Mouse (Mus musculus): ENCODE results near the gene Pank3. TPM values are rescaled to one million over a fixed set of nuclear protein-coding genes. Genes with fewer than 3 reads are reported as not detected.

Gene Pank3
- polyA plus RNA-seq, 1 experiment, result 21.6 TPM

GRCm38 (mm10) chr11:35744571-35744970, 24.7 kb upstream of the Pank3 start:
- Histone ChIP-seq H3K4me1 (ENCODE audit: control insufficient read depth, insufficient read depth, low read length) (no peaks in the 10 kb centered on the region), H3K4me3 (ENCODE audit: insufficient read depth, low read length) (no peak overlapping the region), H3K27ac (ENCODE audit: insufficient read depth, low read length) (no peak overlapping the region)
- TF ChIP-seq POLR2A (IDR thresholded peaks at IDR 0.05; ENCODE audit: extremely low read depth, insufficient read depth, low read length), result no peak
- TF ChIP-seq CTCF (IDR thresholded peaks at IDR 0.05; ENCODE audit: extremely low read depth, insufficient read depth, low read length), result no peak

GRCm38 (mm10) chr11:35750578-35750977, 18.7 kb upstream of the Pank3 start:
- no peaks in the 10 kb centered on the region for H3K4me1 ChIP-seq (ENCODE audit: control insufficient read depth, insufficient read depth, low read length)
- TF ChIP-seq POLR2A (IDR thresholded peaks at IDR 0.05; ENCODE audit: extremely low read depth, insufficient read depth, low read length) (no peak), CTCF (IDR thresholded peaks at IDR 0.05; ENCODE audit: extremely low read depth, insufficient read depth, low read length) (no peak)
- no peak overlapping the region for H3K4me3 ChIP-seq (ENCODE audit: insufficient read depth, low read length)
- no peak overlapping the region for H3K27ac ChIP-seq (ENCODE audit: insufficient read depth, low read length)

GRCm38 (mm10) chr11:35754906-35755418, 14.3 kb upstream of the Pank3 start:
- no peak overlapping the region for H3K27ac ChIP-seq (ENCODE audit: insufficient read depth, low read length)
- H3K4me3 ChIP-seq (ENCODE audit: insufficient read depth, low read length), result no peak overlapping the region
- TF ChIP-seq CTCF (IDR thresholded peaks at IDR 0.05; ENCODE audit: extremely low read depth, insufficient read depth, low read length) (no peak), POLR2A (IDR thresholded peaks at IDR 0.05; ENCODE audit: extremely low read depth, insufficient read depth, low read length) (no peak)
- H3K4me1 ChIP-seq (ENCODE audit: control insufficient read depth, insufficient read depth, low read length), result 0 out of 2 replicates have a peak, but pooled peaks cover 2% of the 10 kb centered on the region

- H3K27ac ChIP-seq (ENCODE audit: insufficient read depth, low read length), result no peak overlapping the region
- 0 out of 2 replicates have a peak, but pooled peaks cover 2% of the 10 kb centered on the region for H3K4me1 ChIP-seq (ENCODE audit: control insufficient read depth, insufficient read depth, low read length)
- TF ChIP-seq POLR2A (IDR thresholded peaks at IDR 0.05; ENCODE audit: extremely low read depth, insufficient read depth, low read length) (no peak), CTCF (IDR thresholded peaks at IDR 0.05; ENCODE audit: extremely low read depth, insufficient read depth, low read length) (no peak)
- H3K4me3 ChIP-seq (ENCODE audit: insufficient read depth, low read length), result no peak overlapping the region
Measured at GRCm38 (mm10) chr11:35755546-35755945, 13.7 kb upstream of the Pank3 start.

GRCm38 (mm10) chr11:35756411-35757303, 12.6 kb upstream of the Pank3 start:
- Histone ChIP-seq H3K4me1 (ENCODE audit: control insufficient read depth, insufficient read depth, low read length) (0 out of 2 replicates have a peak, but pooled peaks cover 2% of the 10 kb centered on the region), H3K4me3 (ENCODE audit: insufficient read depth, low read length) (no peak overlapping the region), H3K27ac (ENCODE audit: insufficient read depth, low read length) (no peak overlapping the region)
- TF ChIP-seq CTCF (IDR thresholded peaks at IDR 0.05; ENCODE audit: extremely low read depth, insufficient read depth, low read length) (no peak), POLR2A (IDR thresholded peaks at IDR 0.05; ENCODE audit: extremely low read depth, insufficient read depth, low read length) (no peak)

GRCm38 (mm10) chr11:35760001-35760626, 9.2 kb upstream of the Pank3 start:
- H3K4me1 ChIP-seq (ENCODE audit: control insufficient read depth, insufficient read depth, low read length), result 0 out of 2 replicates have a peak, but pooled peaks cover 2% of the 10 kb centered on the region
- H3K4me3 ChIP-seq (ENCODE audit: insufficient read depth, low read length), result no peak overlapping the region
- TF ChIP-seq CTCF (IDR thresholded peaks at IDR 0.05; ENCODE audit: extremely low read depth, insufficient read depth, low read length) (no peak), POLR2A (IDR thresholded peaks at IDR 0.05; ENCODE audit: extremely low read depth, insufficient read depth, low read length) (no peak)
- H3K27ac ChIP-seq (ENCODE audit: insufficient read depth, low read length), result no peak overlapping the region

- no peak overlapping the region for H3K4me3 ChIP-seq (ENCODE audit: insufficient read depth, low read length)
- no peak overlapping the region for H3K27ac ChIP-seq (ENCODE audit: insufficient read depth, low read length)
- TF ChIP-seq CTCF (IDR thresholded peaks at IDR 0.05; ENCODE audit: extremely low read depth, insufficient read depth, low read length), result no peak
- no peak for TF ChIP-seq POLR2A (IDR thresholded peaks at IDR 0.05; ENCODE audit: extremely low read depth, insufficient read depth, low read length)
Measured at GRCm38 (mm10) chr11:35760627-35761003, 8.7 kb upstream of the Pank3 start.

GRCm38 (mm10) chr11:35766845-35767244, 2.4 kb upstream of the Pank3 start:
- no peak overlapping the region for H3K4me3 ChIP-seq (ENCODE audit: insufficient read depth, low read length)
- no peak for TF ChIP-seq POLR2A (IDR thresholded peaks at IDR 0.05; ENCODE audit: extremely low read depth, insufficient read depth, low read length)
- TF ChIP-seq CTCF (IDR thresholded peaks at IDR 0.05; ENCODE audit: extremely low read depth, insufficient read depth, low read length), result no peak
- no peak overlapping the region for H3K27ac ChIP-seq (ENCODE audit: insufficient read depth, low read length)
- peaks cover 7% of the 10 kb centered on the region for H3K4me1 ChIP-seq (ENCODE audit: control insufficient read depth, insufficient read depth, low read length)

More at GRCm38 (mm10) chr11:35760627-35761003, 8.7 kb upstream of the Pank3 start:
- H3K4me1 ChIP-seq (ENCODE audit: control insufficient read depth, insufficient read depth, low read length), result 0 out of 2 replicates have a peak, but pooled peaks cover 2% of the 10 kb centered on the region

- Histone ChIP-seq H3K4me1 (ENCODE audit: control insufficient read depth, insufficient read depth, low read length) (peaks cover 7% of the 10 kb centered on the region), H3K4me3 (ENCODE audit: insufficient read depth, low read length) (peak overlapping the region; percentile 63), H3K27ac (ENCODE audit: insufficient read depth, low read length) (peak overlapping the region; percentile 66)
- TF ChIP-seq CTCF (IDR thresholded peaks at IDR 0.05; ENCODE audit: extremely low read depth, insufficient read depth, low read length) (no peak), POLR2A (IDR thresholded peaks at IDR 0.05; ENCODE audit: extremely low read depth, insufficient read depth, low read length) (peak; percentile 28; the same call in 1 of the 2 replicates)
Measured at GRCm38 (mm10) chr11:35769746-35770437, 608 bp downstream of the Pank3 start.
